Mouse (Mus musculus): ENCODE measurements around the gene Apaf1. TPM values are rescaled to one million over a fixed set of nuclear protein-coding genes. Genes with fewer than 3 reads are reported as not detected.

Apaf1 gene
- polyA plus RNA-seq, 1 experiment from 2014 or later = 35.9 TPM

Other genes with a start within 250 kb of the Apaf1 start
- 26.8 and 37.6 TPM in 2 replicates for gene Ikbip, start 170 bp upstream of the Apaf1 start, polyA plus RNA-seq (2016; fragmentation: Nextera tagmentation; extraction: Ambion mirVana)
- 386 and 390 TPM in 2 replicates for gene Slc25a3, start 41.3 kb upstream of the Apaf1 start, polyA plus RNA-seq (2016; fragmentation: Nextera tagmentation; extraction: Ambion mirVana)
- 298 and 322 TPM in 2 replicates for gene Tmpo, start 98.5 kb upstream of the Apaf1 start, polyA plus RNA-seq (2016; fragmentation: Nextera tagmentation; extraction: Ambion mirVana)